Mouse (Mus musculus): Measurements from ENCODE around the gene Ap2a1. TPM values are rescaled to one million over a fixed set of nuclear protein-coding genes. Genes with fewer than 3 reads are reported as not detected.
A peak's percentile ranks its signal among the peaks of the same experiment; 100 is the strongest.

Gene Ap2a1
- total RNA-seq, 2 experiments from 2014 or later: 57.1 to 57.2 TPM

DNA sequence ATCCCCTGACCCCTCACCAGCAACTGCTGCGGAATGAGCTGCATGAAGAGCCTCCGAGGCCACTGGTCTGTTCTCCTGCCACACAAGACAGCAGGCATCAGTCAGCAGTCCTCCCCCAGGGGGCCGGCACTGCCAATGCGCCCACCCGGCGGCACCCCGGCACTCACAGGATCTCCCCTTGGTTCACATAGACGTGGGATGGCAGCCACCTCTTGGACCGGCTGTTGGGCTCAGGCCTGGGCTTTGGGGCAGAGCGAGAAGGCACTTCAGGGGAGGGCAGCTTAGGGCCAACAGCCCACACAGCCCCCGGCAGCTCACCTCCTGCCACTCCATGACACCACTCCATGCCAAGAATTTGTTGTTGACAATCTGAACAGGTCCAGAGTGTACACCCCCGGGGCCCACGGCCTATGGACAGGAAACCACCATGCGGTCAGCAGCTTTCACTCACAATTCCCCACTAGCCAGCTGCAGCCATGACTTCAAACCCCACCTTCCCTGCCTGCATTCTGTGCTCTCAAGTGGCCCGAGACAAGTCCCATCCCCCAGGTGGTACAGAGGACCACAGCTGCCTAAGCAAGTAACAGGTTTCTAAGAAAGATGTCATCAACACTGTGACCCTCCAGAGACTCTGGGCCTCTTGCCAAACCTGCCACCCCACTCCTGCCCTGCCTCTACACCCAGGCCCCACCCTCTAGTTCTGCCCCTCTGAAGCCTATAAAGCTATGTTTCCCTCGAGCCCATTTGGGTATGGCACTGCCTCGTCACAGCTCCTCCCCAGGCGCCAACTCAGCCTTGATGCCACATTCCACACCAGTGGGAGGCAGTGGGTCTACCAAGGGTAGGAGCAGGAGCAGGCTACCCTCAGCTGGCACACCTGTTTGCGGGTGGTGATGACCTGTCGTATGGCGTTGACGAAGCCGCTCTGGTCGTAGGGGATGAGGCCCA lies 64.4 kb downstream of the Ap2a1 start:
- no peak for DNase-seq

DNA sequence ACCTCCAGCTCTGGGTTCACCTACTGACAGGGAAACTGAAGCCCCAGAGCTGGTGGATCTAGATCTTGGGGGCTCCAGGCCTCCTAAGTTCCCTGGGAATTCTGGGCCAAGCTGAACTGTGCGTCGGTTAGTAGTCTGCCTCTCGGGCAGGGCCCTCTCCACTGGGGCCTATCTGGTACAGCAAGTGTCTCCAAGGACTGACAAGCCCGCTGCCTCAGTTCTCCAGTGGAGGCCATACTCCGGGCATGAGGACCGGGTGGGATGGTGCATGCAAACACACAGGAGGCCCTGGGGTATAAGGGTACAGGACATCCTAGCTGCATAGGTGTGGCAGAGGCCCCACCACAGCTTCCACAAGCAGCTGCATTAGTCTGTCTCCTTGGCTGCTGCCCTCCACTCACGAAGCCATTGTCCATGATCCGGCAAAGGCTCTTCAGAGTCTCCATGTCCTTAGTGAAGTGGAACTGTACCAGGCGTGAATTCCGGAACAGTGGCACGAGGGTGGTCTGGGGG lies 65.3 kb downstream of the Ap2a1 start:
- no peak for DNase-seq

GRCm38 (mm10) chr7:44863210-44863609 lies 66.1 kb downstream of the Ap2a1 start:
- no peak for DNase-seq

- DNase-seq: no peak
These were observed 66.9 kb downstream of the Ap2a1 start for GRCm38 (mm10) chr7:44862434-44862833.

GRCm38 (mm10) chr7:44861429-44861816 lies 67.9 kb downstream of the Ap2a1 start:
- no peak for DNase-seq

DNA sequence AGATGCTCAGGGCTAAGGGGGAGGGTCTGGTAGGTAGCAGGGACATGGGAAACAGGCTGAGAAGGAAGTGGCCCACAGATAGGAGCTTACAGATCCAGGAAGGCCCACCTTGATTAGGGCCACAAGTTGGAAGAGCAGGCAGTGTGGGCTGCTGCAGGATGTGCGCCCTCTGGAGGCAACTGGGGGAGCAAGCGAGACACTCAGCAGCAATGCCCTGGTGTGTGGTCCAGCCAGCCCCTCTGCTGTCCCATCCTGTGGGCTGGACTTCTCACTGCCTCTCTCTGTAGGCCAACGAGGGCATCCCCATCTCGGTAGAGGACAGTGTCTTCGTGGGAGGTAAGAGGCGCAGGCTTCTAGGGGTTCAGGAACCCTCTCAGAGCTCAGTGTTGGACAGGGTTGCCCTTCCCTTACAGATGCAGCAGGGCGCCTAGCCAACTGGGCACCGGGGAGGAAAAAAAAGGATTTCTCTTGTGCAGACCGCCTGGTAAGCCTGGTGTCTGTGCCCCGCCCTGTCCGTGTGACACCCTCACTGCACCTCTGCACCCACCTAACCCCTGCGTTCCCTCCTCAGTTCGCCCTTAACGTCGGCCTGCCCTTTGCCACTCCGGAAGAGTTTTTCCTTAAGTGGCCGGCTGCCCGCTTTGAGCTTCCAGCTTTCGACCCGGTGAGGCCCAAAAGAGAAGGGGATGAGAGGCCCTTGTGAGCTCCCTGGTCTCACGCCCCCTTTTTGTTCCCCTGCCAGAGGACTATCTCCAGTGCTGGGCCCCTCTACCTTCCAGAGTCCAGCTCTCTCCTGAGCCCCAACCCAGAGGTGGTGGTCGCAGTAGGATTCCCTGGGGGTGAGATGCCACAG lies 68.5 kb downstream of the Ap2a1 start:
- DNase-seq: no peak

- no peak for DNase-seq
These were observed 69.4 kb downstream of the Ap2a1 start for GRCm38 (mm10) chr7:44859896-44860295.

DNA sequence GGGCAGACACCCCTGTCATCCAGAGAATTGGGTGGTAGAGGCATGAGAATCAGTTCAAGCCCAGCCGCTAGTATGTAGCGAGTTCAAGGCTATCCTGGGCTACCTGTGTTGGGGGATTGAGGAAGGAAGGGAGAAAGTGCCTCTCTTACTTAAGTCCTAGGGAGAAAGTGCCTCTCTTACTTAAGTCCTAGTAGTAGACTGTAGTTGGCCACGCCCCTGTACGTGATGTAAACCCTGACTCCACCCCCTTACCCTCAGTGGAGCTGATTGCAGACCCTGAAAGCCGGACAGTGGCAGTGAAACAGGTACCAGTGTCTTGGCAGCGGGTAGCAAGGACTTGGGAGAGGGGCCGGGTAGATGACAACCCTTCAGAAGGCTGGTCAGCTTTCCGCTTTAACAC lies 71.4 kb downstream of the Ap2a1 start:
- DNase-seq: no peak

GRCm38 (mm10) chr7:44857042-44857552 lies 72.2 kb downstream of the Ap2a1 start, which contains the start of gene Pnkp:
Pnkp (plus strand) TSS chr7:44857139.
- peak; percentile 80 for DNase-seq

DNA sequence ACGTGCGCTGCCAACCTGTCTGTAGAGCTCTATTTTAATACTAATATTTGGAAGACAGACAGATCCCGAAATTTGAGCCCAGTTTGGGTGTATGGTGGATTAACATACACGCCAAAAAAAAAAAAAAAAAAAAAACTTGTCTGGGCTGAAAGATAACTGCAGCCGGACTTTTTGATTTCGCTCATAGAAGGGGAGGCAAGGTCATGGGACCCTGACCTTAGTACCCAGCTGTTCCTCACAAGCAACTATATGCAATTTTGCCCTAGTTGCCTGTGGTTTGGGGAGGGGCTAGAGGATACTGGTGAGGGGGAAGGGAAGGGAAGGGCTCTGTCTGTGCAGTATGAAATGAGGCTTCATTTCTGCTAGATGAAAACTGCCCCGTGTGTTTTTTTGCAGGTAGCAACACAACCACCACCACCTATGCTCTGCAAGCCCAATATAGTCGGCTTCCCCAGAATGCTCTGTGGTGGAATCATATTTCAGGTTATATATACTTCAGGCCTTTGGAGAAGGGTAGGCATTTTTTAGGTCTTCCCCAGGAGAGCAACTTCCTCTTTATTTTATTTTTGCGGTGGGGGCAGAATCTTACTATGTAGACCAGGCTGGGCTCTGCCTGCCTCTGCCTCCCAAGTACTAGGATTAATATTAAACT lies 72.9 kb downstream of the Ap2a1 start:
- DNase-seq: no peak

DNA sequence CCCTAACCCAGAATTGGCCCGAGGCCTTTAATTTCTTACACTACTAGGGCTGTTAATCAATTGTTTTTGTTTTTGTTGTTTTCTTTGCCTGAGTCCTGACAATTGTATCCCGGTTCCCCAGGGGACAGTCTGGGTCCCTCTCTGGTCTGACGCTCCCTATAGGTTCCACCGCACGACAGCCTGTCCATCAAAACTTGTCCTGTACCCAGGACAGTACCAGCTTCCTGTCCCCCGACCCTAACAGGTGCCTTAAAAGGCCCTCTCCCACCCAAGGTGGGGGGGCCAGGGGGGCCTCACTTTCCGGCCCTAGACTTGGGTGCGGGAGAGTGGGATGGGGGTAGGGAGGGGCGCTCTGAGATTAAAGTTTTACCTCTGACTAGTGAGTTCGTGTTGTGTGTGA lies 74.3 kb downstream of the Ap2a1 start:
- no peak for DNase-seq

DNA sequence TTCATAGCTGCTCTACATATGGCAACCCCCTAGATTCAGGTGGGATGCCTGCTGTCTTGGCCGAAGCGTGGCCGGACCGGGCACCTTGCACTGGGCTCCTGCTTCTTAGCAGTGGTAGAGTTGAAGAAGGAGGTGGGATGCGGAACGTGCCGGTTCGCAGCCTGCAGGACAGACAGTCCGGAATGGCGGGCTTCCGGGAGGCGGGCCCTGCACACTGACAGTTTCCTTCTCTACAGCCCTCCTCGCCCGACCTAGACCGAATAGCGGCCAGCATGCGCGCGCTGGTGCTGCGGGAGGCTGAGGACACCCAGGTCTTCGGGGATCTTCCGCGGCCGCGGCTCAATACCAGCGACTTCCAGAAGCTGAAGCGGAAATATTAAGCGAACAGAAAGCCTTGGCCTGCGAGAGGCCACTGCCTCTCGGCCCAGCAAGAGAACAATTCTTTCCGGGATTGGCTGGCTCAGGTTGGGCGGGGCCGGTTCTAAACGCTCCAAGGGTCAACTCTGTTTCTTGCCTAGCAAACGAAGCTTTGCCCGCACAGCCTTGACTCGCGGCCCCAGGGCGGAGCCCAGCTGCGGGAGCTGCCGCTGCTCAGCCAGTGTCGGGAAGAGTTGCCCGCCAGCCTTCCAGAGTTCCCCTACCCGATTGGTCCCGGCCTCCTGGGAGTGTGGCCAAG lies 74.8 kb downstream of the Ap2a1 start:
- peak; percentile 87 for DNase-seq

DNA sequence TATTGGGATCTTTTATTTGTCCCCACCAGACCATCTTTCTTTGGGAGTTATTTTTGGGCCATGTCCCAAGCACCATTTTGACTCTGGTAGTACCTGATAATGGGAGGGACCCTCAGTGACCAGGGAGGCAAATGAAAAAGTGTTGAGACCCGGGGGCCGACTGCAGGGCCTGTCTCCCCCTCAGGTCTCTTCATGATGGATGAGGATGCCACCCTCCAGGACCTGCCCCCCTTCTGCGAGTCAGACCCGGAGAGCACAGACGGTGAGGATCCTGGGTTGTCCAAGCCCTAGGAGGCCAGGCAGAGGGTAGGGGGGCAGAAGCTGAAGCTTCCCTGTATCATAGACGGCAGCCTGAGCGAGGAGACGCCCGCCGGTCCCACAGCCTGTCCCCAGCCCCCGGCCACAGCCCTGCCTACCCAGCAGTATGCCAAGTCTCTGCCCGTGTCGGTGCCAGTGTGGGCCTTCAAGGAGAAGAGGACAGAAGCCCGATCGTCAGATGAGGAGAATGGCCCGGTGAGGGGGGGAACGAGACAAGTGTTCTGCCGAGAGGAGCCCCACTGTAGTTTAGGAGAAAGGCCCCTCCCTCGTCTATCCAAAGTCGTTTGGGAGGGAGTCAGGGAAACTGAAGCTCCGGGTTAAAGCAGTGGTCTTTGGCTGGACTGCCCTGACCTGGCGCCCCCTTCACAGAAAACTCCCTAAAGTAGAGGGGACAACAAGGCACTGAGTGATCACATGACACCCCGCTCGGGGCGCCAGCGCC lies 75.5 kb downstream of the Ap2a1 start:
- DNase-seq: no peak

- no peak for DNase-seq
These were observed 76.2 kb downstream of the Ap2a1 start for GRCm38 (mm10) chr7:44853065-44853464.

DNA sequence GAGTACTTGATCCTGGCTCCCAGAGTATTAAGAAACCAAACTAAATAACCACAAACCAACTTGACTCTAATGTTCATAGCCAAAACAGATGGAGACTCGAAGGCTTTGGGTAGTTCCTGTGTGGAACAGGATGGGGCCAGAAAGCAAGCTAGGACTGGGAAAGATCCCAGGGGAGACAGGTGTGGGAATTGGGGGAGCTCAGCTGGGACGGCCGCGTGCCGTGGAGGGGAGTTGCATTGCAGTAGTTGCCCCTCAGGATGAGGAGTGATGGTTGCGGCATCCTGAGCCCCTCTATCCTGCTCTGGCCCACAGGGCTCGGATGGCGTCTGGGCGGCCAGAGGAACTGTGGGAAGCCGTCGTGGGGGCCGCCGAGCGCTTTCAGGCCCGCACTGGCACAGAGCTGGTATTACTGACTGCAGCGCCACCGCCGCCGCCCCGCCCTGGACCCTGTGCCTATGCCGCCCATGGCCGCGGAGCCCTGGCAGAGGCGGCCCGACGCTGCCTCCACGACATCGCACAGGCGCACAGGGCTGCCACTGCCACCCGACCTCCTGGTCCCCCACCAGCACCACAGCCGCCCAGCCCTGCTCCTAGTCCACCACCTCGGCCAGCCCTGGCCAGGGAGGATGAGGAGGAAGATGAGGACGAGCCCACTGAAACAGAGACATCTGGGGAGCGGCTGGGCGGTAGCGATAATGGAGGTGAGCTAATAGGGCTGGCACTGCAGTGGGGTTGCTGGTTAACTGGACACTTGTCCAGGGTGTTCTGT lies 76.9 kb downstream of the Ap2a1 start:
- DNase-seq: no peak

- no peak for DNase-seq
These were observed 77.6 kb downstream of the Ap2a1 start for GRCm38 (mm10) chr7:44851625-44852234.

DNA sequence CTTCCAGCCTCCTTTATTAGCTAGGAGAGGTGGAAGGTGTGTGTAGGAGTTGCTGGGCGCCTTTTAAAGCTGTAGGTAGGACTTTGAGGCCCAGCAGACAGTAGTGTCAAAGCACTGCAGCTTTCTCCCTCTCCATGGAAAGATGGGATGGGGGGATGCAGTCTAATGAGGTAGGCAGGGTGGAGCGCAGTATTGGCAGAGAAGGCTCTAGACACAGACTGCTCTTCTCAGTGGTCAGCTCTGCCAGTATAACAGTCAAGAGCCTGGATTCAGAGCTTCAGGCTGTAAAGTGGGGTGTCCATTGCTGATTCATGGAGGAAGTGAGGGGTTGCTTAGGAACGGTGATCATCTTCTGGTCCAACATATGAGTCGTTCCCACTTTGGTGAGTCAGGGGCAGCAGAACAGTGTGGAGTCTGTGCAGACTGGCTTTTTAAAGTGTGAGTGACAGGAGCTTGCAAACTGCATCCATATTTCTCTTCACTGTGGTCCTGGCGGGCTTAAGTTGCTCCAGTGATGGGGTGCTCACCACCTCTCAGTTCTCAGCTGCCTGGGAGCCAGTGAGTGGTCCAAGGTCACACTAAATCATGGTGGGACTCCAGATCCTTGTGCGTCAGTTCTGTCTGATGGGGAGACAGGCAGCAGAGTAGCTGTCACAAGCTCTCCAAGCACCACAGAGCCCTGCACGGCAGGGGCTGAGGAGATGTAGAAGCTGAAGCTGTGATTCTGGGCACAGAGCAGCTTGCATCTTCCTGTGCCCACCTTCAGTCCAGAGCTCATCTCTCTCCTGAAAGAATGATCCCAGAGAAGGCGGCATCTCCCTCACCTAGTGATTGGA lies 78.3 kb downstream of the Ap2a1 start:
- DNase-seq: no peak

All from gastrocnemius, postnatal 25 days (tissue).